Mouse (Mus musculus) hindbrain, embryonic 11.5 days (tissue): ENCODE measurements around the gene Hint2. TPM values are rescaled to one million over a fixed set of nuclear protein-coding genes. Genes with fewer than 3 reads are reported as not detected.
A peak's percentile ranks its signal among the peaks of the same experiment; 100 is the strongest.

ENCODE experiments used
- ATAC-seq: fragments of 200-750 bp; cut with Nextera tagmentation; 2 replicates; pipeline ENCODE4 v1.8.0; 2017; ENCODE audit warnings: mild to moderate bottlenecking, moderate TSS enrichment, moderate library complexity; ENCODE audit not compliant: low FRiP score
- DNase-seq: peaks from one replicate; pipeline ENCODE4 v3.0.0-alpha.2; 2015; ENCODE audit warnings: low spot score
- H3K27ac ChIP-seq: fragments of 300-500 bp; sonication (generic); 2 replicates; pipeline ENCODE4 v1.5.1; 2014; ENCODE audit warnings: mild to moderate bottlenecking, low read depth, low read length
- H3K27me3 ChIP-seq: fragments of 300-500 bp; sonication (generic); 2 replicates; pipeline ENCODE4 v1.6.1; 2014; ENCODE audit warnings: mild to moderate bottlenecking, low read length, moderate library complexity, mixed read lengths; ENCODE audit not compliant: control insufficient read depth, insufficient read depth
- H3K36me3 ChIP-seq: fragments of 300-500 bp; sonication (generic); 2 replicates; pipeline ENCODE4 v1.6.1; 2014; ENCODE audit warnings: mild to moderate bottlenecking, low read length, moderate library complexity, mixed read lengths; ENCODE audit not compliant: control insufficient read depth, insufficient read depth
- H3K4me1 ChIP-seq: fragments of 300-500 bp; sonication (generic); replicated peaks from 2 replicates; pipeline ENCODE4 v1.6.1; 2014; ENCODE audit warnings: low read length, mixed read lengths; ENCODE audit not compliant: control insufficient read depth, insufficient read depth
- H3K4me2 ChIP-seq: fragments of 300-500 bp; sonication (generic); replicated peaks from 2 replicates; pipeline ENCODE4 v1.6.1; 2014; ENCODE audit warnings: mild to moderate bottlenecking, low read depth, low read length
- H3K4me3 ChIP-seq: fragments of 300-500 bp; sonication (generic); 2 replicates; pipeline ENCODE4 v1.5.1; 2014; ENCODE audit warnings: low read depth, low read length
- H3K9ac ChIP-seq: fragments of 300-500 bp; sonication (generic); 2 replicates; pipeline ENCODE4 v1.6.1; 2014; ENCODE audit warnings: low read depth, low read length
- H3K9me3 ChIP-seq: fragments of 300-500 bp; sonication (generic); 2 replicates; pipeline ENCODE4 v1.6.1; 2016; ENCODE audit warnings: low read length; ENCODE audit not compliant: control insufficient read depth
- WGBS: fragments of 180-500 bp; shearing (Covaris S2); extraction: QIAGEN DNeasy Blood & Tissue Kit; methylation state at CpG from one replicate; pipeline ENCODE4 v1.1.7; 2014; 5-methylcytosine and 5-hydroxymethylcytosine counted together
- polyA plus RNA-seq: library from polyadenylated mRNA; unstranded; fragments of >200 nt; fragmentation: Nextera tagmentation; extraction: Ambion mirVana; gene quantifications from 2 replicates; pipeline ENCODE4 v1.2.1, GENCODE M21; 2014

The Hint2 gene
- polyA plus RNA-seq: 69.9 and 70.2 TPM in 2 replicates

GRCm38 (mm10) chr4:43656339-43657109, at the start of gene Hint2:
TSS of gene Hint2 (minus strand) at chr4:43656466.
- peak within 1 kb of the TSS; percentile 82 for H3K4me3 ChIP-seq
- no peaks in the 10 kb centered on the region; the same call in 1 of the 2 replicates for H3K27me3 ChIP-seq
- H3K9ac ChIP-seq: peak within 1 kb of the TSS; percentile 90
- no peaks in the 10 kb centered on the region for H3K9me3 ChIP-seq
- ATAC-seq (peak; percentile 98), DNase-seq (peak; percentile 94)
- H3K4me2 ChIP-seq: peak within 1 kb of the TSS; percentile 76
- H3K27ac ChIP-seq: peak within 1 kb of the TSS; percentile 89
- peaks cover 6% of the 10 kb centered on the region for H3K4me1 ChIP-seq
- WGBS: under 1% methylated on average over 34 of the region's 34 CpGs
- no peaks in the 10 kb centered on the region for H3K36me3 ChIP-seq

- no peak overlapping the region for H3K4me3 ChIP-seq
- DNase-seq: no peak
- no peak overlapping the region for H3K27ac ChIP-seq
- WGBS: 87% methylated on average over 13 of the region's 13 CpGs
- ATAC-seq: no peak
- H3K27me3 ChIP-seq: no peaks in the 10 kb centered on the region
- H3K36me3 ChIP-seq: no peaks in the 10 kb centered on the region
- no peak overlapping the region for H3K9ac ChIP-seq
- no peaks in the 10 kb centered on the region for H3K4me1 ChIP-seq
- H3K4me2 ChIP-seq: no peak overlapping the region
- H3K9me3 ChIP-seq: no peaks in the 10 kb centered on the region
Measured at GRCm38 (mm10) chr4:43705991-43706390, 49.7 kb upstream of the Hint2 start.

- H3K9ac ChIP-seq: no peak overlapping the region
- no peak overlapping the region for H3K27ac ChIP-seq
- no peaks in the 10 kb centered on the region for H3K36me3 ChIP-seq
- no peak overlapping the region for H3K4me3 ChIP-seq
- H3K9me3 ChIP-seq: no peaks in the 10 kb centered on the region
- WGBS: 77% methylated on average over 8 of the region's 8 CpGs
- no peaks in the 10 kb centered on the region for H3K27me3 ChIP-seq
- no peaks in the 10 kb centered on the region for H3K4me1 ChIP-seq
- no peak for DNase-seq
- ATAC-seq: no peak
- no peak overlapping the region for H3K4me2 ChIP-seq
Measured at GRCm38 (mm10) chr4:43703851-43704250, 47.6 kb upstream of the Hint2 start.

GRCm38 (mm10) chr4:43703439-43703838, 47.2 kb upstream of the Hint2 start:
- H3K27ac ChIP-seq: no peak overlapping the region
- no peak for DNase-seq
- WGBS: 76% methylated on average over 6 of the region's 6 CpGs
- no peaks in the 10 kb centered on the region for H3K36me3 ChIP-seq
- H3K9me3 ChIP-seq: no peaks in the 10 kb centered on the region
- H3K9ac ChIP-seq: no peak overlapping the region
- no peak for ATAC-seq
- no peak overlapping the region for H3K4me3 ChIP-seq
- H3K27me3 ChIP-seq: no peaks in the 10 kb centered on the region
- H3K4me2 ChIP-seq: no peak overlapping the region
- no peaks in the 10 kb centered on the region for H3K4me1 ChIP-seq

GRCm38 (mm10) chr4:43700707-43701106, 44.4 kb upstream of the Hint2 start, which contains the start of gene Olfr70:
TSS of gene Olfr70 (minus strand) at chr4:43700807.
- no peaks in the 10 kb centered on the region for H3K9me3 ChIP-seq
- WGBS: 83% methylated on average over 6 of the region's 6 CpGs
- DNase-seq: no peak

GRCm38 (mm10) chr4:43696561-43696960, 40.3 kb upstream of the Hint2 start:
- Histone ChIP-seq H3K4me3 (no peak overlapping the region), H3K9me3 (no peaks in the 10 kb centered on the region), H3K36me3 (no peaks in the 10 kb centered on the region), H3K9ac (no peak overlapping the region), H3K4me1 (no peaks in the 10 kb centered on the region), H3K27me3 (no peaks in the 10 kb centered on the region), H3K4me2 (no peak overlapping the region), H3K27ac (no peak overlapping the region)
- no peak for DNase-seq
- 93% methylated on average over 13 of the region's 13 CpGs for WGBS
- no peak for ATAC-seq

More at GRCm38 (mm10) chr4:43700707-43701106, 44.4 kb upstream of the Hint2 start, which contains the start of gene Olfr70:
- Histone ChIP-seq H3K4me3 (no peak within 1 kb of the TSS), H3K4me1 (no peaks in the 10 kb centered on the region), H3K4me2 (no peak within 1 kb of the TSS), H3K27ac (no peak within 1 kb of the TSS), H3K27me3 (no peaks in the 10 kb centered on the region), H3K9ac (no peak within 1 kb of the TSS), H3K36me3 (no peaks in the 10 kb centered on the region)
- ATAC-seq: no peak

GRCm38 (mm10) chr4:43695249-43695671, 39.0 kb upstream of the Hint2 start:
- no peak overlapping the region for H3K27ac ChIP-seq
- no peak overlapping the region for H3K4me2 ChIP-seq
- H3K9me3 ChIP-seq: no peaks in the 10 kb centered on the region
- H3K4me1 ChIP-seq: no peaks in the 10 kb centered on the region
- DNase-seq (no peak), ATAC-seq (no peak)
- WGBS: 38% methylated on average over 9 of the region's 9 CpGs
- no peak overlapping the region for H3K9ac ChIP-seq
- no peaks in the 10 kb centered on the region for H3K27me3 ChIP-seq
- no peak overlapping the region for H3K4me3 ChIP-seq
- H3K36me3 ChIP-seq: no peaks in the 10 kb centered on the region

GRCm38 (mm10) chr4:43694439-43695248, 38.4 kb upstream of the Hint2 start:
- Histone ChIP-seq H3K27me3 (no peaks in the 10 kb centered on the region), H3K9me3 (no peaks in the 10 kb centered on the region), H3K4me2 (no peak overlapping the region), H3K9ac (no peak overlapping the region), H3K4me1 (no peaks in the 10 kb centered on the region), H3K36me3 (no peaks in the 10 kb centered on the region), H3K27ac (no peak overlapping the region), H3K4me3 (no peak overlapping the region)
- ATAC-seq (no peak), DNase-seq (no peak)
- WGBS: 94% methylated on average over 1 of the region's 1 CpGs
